Mouse (Mus musculus) sigmoid colon, adult 10 weeks (tissue): Measurements from ENCODE around the gene Olfr220. TPM values are rescaled to one million over a fixed set of nuclear protein-coding genes. Genes with fewer than 3 reads are reported as not detected.

Experiments used
- polyA plus RNA-seq: library from polyadenylated mRNA; stranded (reverse); fragments of 350-450 nt; fragmentation: Illumina TruSeq; extraction: RNeasy Lipid Tissue Mini Kit (QIAGEN cat#74804); gene quantifications from one replicate; pipeline ENCODE4 v1.2.3, GENCODE M21; 2014; ENCODE audit warnings: low read depth, low replicate concordance

Olfr220 gene
- not detected for polyA plus RNA-seq

DNA sequence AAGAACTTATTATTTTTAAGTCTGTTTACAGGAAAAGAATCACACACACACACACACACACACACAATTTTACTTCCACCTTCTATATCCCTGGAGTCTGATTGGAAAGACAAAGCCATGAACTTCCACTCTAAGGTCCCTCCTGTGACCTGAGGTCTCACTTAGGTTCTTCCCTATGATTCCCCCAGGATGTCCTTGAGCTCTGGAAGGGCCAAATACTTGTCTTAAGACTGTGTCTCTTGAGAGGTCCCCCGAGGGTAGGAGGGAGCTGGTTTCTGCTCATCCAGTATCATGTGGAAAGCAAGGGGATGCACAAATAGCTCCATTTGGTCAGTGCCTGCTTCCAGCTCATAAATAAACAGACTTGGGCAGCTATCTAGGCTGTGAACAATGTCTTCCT, at the start of gene Olfr220:
Olfr220 (plus strand) TSS at position 301 of the 400 bp plus-strand sequence.

DNA sequence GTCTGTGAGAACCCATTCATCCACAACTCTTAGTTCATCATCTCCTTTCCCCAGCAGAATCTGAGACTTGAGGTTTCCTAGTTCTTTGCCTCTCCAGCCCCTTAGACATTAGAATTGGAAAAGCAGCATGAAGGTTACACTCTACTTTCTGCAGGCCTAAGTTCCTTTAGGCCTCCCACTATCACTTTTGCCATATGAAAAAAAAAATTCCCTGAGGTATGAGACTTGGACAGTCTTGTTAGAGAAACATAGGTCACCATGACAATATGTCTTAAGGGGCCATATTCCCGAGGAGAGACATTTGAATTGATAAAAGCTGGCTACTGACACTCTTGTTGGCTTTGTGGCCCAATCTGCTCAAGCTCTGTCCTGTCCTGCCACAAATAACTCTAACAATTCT, 18.1 kb upstream of the Olfr220 start, which contains the start of gene Olfr414:
Olfr414 (plus strand) TSS at position 301 of the 400 bp plus-strand sequence.

Other genes starting within 250 kb of the Olfr220 start
- gene Olfr419, start 190.0 kb upstream of the Olfr220 start, polyA plus RNA-seq, result not detected
- 8,242 TPM for gene Mptx1, start 111.6 kb upstream of the Olfr220 start, polyA plus RNA-seq
- not detected for gene Olfr417, start 77.0 kb upstream of the Olfr220 start, polyA plus RNA-seq
- gene Olfr248, start 51.0 kb upstream of the Olfr220 start, polyA plus RNA-seq, result not detected
- not detected for gene Olfr414, start 18.0 kb upstream of the Olfr220 start, polyA plus RNA-seq
- gene Fmn2, start 59.7 kb downstream of the Olfr220 start, polyA plus RNA-seq, result 1.4 TPM